Mouse (Mus musculus) frontal cortex, postnatal 36 days (tissue): ENCODE measurements around the gene Dock3.
"Not testable (repeated sequence)": the region's sequence is repeated elsewhere in the genome, so short reads cannot be mapped to it uniquely, and the experiment has no call there.

Experiments used
- DNase-seq, 2 experiments: peaks; one replicate each; pipeline ENCODE4 v3.0.0; 2022; ENCODE audit warnings: low spot score in 2 of 2

Dock3 gene

DNA sequence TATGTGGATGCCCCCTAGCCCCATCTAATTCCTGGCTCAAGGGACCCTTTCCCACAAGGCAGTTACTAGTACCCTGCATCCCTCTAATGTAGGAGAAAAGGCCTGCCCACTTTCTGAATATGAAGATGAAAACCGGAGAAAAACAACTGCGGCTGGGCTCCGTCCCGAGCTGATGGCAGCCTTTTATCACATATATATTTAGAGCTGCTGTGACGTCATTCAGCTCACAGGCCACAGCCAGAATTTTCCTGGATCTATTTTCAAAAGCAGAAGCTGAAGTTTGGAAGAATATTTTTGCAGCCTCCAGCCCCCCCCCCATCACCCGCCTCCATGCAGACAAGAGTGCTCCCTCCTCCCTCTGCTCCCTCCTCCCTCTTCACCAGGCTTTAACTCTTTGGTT, 27.9 kb upstream of the Dock3 start:
- peak in 1 of 2 experiments; percentile 90 for DNase-seq

DNA sequence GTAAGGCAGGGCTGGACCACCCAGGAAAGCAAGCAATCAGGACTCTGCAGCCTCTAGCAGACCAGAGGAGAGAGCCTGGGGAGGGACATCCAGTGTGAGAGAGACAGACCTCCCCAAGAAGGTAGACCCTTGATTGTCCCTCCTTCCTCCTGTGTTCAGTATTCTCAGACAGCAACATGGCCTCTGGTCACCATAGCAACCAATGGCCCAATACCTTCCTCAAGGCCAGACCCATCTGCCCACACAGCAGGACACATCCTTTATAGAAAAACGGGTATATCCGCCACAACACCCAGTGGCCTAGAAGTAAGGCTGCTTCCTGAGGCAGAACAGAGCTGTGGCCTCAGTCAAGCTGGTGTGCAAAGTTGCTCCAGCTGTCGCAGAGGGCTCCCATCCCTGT, 23.9 kb upstream of the Dock3 start:
- DNase-seq, result no peak

DNA sequence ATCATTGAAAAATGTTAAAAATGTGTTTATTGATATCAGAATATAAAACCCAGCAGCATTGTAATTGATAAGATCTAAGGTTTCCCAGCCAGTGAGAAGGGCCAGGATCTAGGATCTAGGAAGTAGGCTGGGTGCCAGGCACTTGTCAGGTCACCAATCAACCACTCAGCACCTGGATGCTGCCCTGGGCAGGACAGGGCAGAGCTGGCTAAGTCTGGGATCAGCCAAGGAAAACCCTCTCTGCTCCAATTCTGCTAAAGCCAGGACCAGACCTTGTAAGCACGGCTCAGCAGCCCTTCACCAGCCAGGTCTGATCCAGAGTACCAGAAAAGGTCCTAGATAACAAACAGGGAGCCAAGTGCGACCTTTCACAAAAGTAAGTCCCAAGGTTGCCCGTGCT, 23.2 kb upstream of the Dock3 start:
- no peak for DNase-seq

DNA sequence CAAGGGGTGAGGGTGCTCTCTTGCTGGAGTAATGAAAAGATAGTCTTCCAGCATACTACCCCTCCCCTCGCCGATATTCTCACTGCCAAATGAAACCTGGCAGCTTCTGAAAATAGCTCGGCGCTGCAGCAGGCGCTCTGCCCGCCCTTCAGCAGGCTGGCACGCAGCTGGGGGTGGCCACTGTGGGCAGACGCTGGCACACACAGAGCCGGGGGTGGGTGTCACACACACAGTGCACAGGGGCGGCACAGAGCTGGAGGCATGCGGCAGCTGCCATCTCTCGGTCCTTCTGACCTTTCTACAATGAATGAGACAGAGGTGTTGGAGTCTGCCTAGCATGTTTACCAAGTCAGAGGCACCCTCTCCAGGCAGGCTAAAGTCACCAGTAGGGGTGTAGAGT, 22.8 kb upstream of the Dock3 start:
- DNase-seq, result peak; percentile 81 to 88

DNA sequence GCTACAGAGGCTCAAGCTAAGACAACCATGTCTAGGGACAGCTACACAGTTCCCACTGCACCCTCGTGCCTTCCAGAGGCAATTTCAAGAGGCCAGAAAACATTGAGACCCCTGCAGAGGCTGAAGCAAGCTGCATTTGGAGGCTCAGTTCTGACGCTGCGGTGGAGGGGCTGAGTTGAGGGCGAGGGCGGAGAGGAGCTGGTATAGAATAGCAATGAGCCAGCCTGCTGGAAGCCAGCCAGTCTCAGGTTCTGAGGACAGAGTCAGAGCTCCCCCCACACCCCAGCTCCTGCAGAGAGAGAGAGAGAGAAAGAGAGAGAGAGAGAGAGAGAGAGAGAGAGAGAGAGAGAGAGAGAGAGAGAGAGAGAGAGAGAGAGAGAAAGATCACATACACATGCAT, 20.5 kb upstream of the Dock3 start:
- DNase-seq, result peak in 1 of 2 experiments; percentile 81

DNA sequence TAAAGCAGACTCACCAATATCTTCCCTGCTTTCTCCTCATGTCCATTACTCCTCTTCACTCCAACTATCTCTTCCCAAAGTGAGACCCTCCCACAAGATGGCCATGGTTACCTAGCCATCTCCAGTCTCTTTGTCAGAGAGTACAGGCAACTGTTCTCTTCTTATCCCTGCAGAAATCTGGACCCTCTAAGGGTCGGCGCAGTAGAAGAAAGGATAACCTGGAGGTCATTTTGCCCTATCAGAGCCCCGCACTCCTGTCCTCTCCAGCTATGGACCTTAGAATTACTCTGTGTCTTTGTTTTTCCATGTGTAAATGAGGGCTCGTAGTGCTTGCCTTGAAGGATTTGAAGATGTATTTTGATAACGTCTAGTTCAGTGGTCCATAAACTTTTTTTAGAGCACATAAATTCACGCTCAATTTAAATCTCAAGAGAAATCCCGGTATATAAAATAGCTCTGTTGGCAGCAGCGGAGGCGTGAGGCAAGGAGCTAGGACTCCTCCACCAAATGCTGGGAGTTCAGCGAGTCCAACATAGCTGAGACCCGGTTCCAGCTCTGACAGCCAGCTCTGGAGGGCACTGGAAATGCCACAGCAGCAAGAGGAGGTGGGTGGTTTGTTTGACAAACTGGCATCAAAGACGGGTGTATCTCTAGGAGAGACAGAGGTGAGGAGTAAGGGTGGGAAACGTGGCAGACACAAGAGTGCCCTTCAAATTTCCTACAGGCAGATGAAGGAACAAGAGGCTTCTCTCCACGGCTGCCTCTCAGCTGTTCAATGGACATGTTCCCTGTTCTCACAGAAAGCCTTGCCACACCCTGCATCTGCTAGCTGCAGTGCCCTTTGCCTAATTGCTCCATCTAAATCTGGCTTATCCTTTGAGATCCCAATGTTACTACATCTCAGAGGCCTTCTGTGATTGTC, 19.0 kb upstream of the Dock3 start:
- DNase-seq, result peak in 1 of 2 experiments; percentile 80

DNA sequence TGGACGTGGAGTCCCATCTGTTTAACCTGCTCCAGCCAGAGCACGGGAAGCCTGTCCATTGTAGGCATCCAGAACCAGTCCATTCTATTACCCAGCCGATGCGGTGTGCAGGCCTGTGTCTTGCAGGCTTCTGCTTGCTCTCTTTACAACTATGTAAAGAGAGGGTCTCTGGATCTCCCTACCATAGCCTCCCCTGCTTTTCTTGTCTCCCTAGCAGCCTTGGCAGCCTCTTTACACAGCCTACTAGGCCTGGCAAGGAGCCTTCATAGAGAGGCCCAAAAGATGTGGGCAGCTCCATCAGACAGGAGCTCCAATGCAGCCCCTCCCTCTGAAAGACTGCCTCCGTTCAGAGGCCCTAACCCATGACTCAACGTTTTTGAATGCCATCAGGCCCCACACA, 17.4 kb upstream of the Dock3 start:
- peak in 1 of 2 experiments; percentile 75 for DNase-seq

DNA sequence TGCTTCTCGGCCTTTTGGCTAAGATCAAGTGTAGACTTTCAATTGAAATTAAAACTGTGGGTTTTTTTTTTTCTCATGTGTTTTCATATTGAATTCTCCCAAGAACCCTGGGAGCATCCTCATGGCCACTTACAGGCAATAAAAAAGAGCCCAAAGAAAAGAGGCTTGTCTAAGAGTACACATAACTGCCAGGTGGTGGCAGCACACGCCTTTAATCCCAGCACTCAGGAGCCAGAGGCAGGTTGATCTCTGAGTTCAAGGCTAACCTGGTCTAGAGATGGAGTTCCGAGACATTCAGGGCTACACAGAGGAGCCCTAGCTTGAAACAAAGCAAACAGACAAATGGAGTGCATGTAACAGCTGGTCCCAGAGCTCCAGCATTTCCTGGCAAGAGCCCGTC, 14.5 kb upstream of the Dock3 start:
- DNase-seq, result no peak

DNA sequence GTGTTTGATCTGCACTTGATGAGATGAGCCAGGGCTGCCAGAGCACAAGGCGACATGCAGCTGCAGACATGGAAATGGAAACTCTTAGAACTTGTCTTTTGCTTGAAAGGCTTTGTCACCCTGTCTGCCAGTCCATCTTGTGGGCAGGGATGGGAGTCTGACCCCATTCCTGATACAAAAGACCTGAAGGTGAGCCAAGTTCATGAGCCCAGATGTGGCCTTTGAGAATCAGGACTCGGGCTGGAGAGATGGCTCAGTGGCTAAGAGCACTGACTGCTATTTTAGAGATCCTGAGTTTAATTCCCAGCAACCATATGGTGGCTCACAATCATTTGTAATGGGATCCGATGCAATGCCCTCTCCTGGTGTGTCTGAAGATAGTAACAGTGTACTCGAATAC, 13.6 kb upstream of the Dock3 start:
- no peak for DNase-seq

DNA sequence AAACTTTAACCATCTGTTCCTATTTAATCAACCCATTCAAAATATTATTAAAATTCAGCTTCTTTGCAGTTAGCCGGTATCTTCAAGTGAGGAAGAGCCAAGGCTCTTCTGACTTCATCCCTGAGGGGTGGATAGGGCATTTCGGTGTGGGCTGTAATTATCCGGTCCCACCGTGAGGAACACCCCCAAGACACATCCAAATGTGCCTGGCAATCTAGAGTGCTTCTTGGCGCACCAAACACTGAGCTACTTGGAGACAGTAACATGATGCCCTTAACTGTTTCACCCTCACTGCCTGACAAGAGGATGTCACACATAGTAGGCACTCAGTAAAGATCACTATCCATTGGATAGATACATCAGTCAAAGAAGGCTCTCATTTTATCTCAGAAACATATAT, 4.4 kb upstream of the Dock3 start:
- no peak for DNase-seq

DNA sequence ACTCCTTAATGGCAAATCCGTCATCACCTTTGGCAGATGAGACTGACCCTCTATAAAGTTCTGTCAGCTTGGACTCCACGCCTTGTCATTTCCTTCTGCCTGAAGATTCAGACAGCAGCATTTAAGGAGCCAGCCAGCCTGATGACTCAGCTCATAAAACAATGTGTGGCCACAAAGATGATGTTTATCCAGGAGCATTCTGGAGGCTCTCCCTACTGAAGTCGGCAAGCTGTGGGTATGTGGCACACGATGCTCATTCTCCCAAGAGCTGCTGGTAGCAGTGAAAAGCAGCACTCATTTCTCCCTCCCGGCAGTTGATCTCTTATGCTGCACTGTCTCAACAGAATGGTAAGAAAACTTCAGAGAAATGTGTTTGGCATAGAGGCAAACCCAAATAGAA, 3.6 kb upstream of the Dock3 start:
- DNase-seq, result peak in 1 of 2 experiments; percentile 66

DNA sequence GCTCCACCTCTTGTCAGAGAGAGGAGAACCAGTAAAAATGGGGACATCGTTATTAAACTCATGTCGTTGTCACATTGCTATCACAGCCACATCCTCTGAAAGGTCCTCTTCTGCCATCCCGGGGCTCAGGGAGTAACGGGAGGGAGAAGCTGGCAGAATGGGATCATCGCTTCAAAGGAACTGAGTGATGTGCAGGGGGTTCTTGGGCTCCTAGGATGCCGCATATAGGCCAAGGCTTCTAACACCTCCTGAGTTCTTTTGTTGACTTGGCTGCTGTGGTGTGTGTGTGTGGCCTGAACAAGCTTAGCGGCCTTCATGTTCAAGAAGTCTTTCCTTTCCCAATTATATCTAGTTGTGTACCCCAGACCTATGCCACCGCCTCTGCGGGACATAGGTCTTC, 431 bp upstream of the Dock3 start:
- no peak for DNase-seq

DNA sequence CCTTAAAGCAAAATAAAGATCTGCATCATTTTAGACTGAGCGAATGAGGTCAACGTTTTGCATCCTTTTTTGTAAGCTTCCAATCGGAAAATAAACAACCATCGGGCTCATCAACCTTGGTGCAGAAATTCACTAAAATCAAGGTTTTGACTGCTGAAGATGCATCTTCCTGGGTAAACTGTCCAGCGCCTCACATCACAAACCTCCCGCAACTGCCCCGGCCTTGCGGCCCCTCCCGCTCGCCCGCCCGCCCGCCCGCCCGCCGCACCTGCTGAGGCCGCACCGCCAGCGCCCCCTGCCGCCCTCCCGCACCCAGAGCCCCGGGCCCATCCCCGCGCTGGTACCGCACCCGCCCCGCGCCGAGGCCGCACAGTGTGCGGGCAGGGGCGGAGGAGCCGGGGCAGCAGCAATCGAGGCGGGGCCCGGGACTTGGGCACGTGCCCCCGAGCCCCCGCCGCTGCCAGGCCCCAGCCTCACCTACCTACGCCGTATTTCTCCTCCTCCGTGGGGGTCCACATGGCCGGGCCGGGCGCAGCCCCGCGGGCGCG, 644 bp downstream of the Dock3 start:
- DNase-seq, result no peak

DNA sequence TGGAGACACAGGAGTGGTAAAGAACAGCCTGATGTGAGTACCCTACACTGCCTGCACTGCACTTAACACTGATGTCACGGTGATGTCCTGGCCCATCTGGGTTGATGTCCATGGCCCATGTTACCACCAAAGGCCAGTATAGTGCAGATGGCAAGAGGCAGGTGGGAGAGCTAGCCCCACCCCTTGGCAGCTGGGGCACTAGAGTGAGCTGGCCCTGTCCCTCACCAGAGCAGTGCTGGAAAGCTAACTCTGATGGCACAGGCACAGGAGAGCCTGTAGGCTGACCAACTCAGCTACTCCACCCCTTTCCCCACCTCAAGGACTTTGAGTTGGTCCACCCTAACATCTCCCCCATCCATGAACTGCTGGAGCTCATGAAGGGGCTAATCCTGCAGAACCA, 7.1 kb downstream of the Dock3 start:
- DNase-seq, result no peak

DNA sequence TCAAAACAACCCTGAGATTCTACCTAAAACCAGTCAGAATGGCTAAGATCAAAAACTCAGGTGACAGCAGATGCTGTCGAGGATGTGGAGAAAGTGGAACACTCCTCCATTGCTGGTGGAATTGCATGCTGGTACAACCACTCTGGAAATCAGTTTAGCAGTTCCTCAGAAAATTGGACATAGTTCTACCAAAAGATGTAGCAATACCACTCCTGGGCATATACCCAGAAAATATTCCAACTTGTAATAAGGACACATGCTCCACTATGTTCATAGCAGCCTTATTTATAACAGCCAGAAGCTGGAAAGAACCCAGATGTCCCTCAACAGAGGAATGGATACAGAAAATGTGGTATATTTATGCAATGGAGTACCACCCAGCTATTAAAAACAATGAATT, 56.9 kb downstream of the Dock3 start:
- DNase-seq, result not testable (repeated sequence)

DNA sequence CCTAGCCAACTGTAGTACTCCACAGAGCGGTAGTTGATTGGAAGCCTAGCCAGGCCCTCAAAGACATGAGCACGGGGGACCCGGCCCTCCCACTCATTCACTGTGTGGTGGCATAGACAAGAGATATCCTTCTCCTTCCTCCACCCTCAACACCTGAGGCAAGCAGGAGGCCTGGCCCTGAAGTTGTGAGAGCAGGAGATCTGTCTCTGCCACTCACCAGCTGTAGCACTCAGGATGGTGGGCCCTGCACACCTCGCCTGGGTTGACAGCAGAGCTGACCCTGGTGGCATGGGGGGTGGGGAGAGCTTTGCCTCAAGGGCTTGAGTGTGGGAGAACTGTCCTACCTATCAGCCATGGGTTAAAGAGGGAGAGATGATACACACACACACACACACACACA, 65.9 kb downstream of the Dock3 start:
- DNase-seq, result no peak

DNA sequence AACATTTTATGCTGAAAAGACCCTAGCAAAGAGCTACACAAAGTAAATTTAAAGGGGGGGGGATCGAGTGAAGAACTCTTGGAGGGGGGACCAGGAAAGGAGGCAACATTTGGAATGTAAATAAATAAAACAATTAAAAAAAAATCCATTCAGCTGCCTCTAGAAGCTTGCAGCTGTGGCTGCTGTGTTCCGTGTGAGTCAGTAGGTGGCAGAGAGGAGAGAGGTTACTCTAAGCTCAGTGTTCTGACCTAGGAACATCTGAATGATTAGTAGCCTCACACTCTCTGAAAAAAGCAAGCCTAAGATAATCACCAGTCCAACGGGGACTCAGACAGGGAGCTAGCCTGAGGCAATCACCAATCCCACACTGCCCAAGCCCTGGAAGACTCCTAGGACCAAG, 66.9 kb downstream of the Dock3 start:
- DNase-seq, result no peak

DNA sequence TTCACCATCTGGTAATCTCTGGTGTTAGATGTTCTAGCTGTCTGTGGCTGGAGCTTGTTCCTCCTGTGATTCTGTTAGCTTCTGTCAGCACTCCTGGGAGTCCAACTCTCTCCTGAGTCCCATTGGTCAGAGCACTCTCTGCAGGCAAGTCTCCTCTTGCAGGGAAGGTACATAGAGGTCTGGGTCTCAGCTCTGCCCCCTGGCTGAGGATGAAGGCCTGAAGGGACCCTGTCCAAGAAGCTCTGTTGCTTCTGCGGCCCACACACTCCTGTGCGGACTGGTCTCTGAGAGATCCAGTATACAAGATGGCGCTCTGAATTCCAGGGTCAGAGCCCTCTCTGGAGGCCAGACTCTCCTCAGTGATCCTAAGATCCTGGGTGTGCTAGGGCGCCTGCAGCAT, 75.3 kb downstream of the Dock3 start:
- not testable (repeated sequence) for DNase-seq

DNA sequence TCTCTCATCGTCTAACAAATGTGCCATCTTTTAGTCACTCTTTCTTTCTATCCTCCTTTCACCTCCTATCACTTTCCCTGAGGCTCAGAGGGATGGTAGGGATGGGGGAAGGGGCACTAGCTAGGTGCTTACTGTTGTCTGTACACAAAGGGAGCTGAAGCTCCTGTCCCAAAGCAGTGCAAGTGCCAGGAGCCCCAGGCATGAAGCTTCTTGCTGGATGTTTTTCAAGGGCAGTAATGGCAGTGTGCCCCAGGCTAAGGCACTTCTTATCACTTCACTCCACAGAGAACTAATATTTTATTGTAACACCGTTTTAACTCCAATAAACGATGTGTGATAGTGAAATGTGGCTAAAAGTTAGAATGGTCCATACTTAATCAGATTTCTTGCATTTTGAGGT, 118.9 kb downstream of the Dock3 start:
- DNase-seq, result no peak

DNA sequence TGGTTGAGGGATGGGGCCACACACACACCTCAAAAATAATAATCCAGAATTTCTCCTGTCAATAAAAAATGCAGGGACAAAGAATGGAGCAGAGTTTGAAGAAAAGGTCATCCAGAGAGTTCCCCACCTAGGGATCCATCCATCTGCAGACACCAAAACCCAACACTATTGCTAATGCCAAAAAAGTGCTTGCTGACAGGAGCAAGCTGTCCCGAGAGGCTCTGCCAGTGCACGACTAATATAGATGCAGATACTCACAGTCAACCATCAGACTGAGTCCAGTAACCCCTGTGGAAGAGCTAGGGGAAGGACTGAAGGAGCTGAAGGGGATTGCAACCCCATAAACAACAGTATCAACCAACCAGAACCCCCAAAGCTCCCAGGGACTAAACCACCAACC, 119.7 kb downstream of the Dock3 start:
- no peak for DNase-seq

DNA sequence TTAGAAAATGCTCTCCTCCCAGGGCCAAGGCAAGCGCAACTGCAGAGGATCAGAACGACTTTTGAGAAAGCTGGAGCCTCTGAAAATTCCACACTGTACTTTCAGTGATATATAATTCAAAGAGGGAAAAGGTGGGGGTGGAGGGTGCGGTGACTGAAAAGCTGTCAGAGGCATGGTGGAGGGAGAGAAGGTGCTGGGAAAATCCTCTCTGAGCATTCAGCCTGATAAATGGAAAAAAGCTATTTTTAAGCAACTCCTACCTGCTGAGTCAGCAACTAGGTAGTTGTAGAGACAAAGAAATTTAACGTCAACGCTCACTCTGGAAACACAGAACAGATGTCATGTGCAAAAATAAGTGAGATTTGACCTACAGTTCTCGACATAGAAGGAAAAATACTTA, 132.2 kb downstream of the Dock3 start:
- DNase-seq, result peak in 1 of 2 experiments; percentile 27

DNA sequence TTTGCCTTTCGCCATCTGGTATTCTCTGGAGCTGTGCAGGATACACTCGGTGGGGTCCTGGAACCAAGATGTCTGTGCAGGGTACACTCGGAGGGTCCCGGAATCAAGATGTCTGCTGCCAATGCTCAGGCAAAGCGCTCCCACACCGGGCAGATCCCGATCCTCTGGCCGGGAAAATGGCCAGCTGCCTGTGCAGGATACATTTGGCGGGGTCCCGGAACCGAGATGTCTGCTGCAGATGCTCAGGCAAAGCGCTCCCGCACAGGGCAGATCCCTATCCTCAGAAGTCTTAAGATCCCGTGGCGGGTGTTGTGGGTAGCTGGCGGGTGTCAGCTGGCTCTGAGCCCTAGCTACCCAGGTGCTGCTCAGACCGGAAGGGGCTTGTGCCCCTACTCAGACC, 142.3 kb downstream of the Dock3 start:
- not testable (repeated sequence) for DNase-seq

DNA sequence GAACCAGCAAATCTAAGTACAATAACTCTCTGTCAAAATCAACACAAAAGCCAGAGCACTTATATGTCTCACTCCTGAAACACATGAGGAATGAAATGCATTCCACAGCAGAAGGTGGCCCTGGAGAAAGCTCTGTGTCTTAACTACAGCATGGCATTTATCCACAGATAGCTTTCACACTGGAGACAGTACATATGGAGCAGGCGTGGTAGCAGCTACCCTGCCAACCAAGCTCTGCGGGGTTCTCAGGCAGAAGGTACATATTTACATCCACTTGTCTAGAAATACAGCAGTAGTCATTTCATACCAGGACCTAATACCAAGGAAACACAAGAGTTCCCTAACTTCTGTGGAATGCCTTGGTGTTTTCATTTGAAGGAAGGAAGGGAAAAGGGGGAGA, 144.2 kb downstream of the Dock3 start:
- DNase-seq, result peak; percentile 49 to 81

DNA sequence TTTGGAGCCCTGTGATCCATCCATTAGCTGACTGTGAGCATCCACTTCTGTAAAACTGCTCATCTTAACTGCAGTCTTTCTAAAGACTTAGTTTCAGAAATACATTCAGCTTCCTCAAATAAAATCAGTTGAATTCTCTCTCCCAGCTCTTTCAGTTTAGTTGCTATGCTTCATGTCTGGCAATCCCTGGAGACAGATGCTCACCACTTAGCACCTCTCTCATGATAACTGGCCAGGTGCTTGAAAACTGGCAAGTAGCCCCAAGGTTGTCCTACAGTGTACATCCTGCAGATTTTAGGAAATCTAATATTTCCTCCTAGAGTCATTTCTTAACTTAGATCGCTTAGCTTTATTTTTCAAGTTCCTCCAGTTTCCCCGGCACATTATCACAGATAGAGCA, 193.8 kb downstream of the Dock3 start:
- no peak for DNase-seq
